Mouse (Mus musculus) liver, adult (tissue): ENCODE data around the gene Gm26741.

Experiments used
- GATA4 ChIP-seq: IDR thresholded peaks from 2 replicates; pipeline ENCODE4 v1.6.1; 2014; ENCODE audit warnings: mild to moderate bottlenecking, low read length; ENCODE audit not compliant: insufficient replicate concordance

The Gm26741 gene

DNA sequence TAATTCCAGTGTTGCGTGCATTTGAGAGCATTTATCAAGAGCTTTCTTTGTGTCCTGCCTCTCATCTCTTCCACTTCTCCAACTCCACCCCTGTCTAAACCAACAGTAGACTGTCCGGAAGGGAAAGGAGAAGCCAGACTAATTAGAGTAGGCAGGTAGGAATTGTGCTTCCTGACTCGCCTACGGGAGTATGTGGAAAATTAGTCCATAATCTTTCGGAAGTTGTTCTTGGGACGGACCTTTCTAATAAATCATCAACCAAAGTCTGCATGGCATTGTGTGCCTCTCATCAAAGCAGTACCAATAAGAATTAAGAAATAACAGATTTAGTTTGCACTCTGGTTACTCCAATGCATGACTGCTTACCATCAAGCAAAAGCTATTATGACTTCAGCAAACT lies 24.5 kb downstream of the Gm26741 start:
- no peak for TF ChIP-seq GATA4

DNA sequence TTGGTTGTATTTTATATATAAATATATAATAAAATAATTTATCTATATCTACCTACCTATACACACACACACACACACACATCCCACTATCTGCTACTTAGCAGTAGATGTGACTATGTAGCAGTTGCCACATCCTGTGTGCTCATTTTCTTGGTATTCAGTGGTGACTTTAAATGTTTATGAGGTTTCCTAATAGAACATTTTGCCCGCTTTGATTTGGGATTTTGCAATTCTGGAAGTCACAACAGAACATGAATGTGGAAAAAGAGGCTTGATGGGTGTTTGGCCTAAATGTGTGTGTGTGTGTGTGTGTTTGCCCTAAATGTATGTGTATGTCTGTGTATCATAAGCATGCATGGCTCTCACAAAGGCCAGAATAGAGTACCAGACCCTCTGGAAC lies 25.0 kb downstream of the Gm26741 start:
- TF ChIP-seq GATA4: no peak

DNA sequence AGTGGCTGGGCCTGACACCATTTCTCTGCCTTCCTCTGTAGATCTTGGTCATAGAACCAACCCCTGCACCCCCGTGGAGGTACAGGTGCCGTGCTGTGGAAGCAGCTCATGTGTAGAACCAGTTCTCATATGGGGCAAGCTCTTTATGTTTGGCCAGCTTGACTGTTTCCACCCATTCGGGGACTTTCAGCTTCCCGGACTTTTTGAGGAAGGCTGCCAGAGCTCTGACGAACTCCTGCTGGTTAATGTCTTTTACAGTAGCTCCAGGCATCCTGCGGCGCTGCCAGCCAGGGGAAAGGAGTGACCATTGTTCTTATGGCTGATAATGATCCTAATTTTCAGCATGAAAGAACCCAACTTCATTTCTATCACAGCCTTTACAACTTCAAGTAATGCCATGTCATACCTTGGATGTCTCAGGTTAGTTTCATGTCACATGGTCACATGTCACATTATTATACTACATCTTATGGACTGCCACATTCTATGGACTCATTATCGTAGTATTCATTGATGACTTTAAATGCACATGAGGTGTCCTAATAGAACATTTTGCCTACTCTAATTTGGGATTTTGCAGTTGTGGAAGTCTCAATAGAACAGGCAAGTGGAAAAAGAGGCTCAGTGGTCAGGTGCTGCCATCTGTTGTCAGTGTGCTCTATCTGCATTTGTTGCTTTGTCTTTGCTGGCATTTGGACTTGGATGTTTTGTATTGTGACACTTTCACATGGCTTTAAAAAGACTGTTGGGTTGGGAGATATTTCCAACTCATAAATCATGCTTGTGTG lies 26.4 kb downstream of the Gm26741 start:
- TF ChIP-seq GATA4: no peak

DNA sequence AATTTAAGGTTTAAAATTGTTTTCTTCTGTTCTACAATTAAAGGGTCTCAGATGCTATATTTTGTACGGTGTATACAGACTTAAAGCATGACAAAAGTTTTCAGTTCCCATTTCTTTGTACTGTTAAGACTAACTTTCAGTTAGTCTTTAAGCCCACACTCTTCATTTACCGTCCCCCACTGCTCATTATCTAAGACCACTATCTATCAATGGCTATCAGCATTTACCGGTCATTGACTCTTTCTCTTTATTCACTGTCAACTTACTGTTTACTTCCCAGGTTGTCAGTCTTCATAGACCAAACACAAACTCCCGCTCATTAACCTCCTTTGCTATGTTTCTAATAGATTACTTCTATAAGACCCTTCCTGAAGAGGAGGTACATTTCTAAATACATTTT lies 28.6 kb downstream of the Gm26741 start:
- TF ChIP-seq GATA4: no peak

DNA sequence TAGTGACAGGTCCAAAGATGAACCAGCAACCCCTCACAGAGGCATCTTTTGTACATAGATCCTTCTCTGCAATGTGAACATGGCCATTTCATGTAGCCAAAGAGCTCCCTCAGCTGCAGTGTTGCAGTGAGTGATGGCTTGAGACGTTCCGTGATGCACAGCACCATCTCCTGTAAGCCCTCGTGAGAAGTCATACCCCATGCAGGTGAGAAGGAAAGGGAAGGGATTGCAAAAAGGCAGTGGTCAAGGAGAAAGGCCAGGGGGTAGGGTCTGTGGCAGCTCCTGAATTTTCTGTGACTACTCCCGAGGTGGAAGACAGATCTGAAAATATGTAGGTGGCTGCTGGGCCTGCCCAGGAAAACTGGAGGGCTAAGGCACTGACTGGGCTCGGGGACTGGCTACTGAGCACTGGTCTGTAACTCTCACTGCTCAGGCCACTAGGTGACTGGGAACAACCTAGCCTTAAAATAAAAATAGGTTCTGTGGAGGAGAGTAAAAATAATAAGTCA lies 30.4 kb downstream of the Gm26741 start, which contains the start of gene Nepn:
Gene Nepn (plus strand): TSS at position 51 of the 509 bp plus-strand sequence.
- TF ChIP-seq GATA4: no peak

DNA sequence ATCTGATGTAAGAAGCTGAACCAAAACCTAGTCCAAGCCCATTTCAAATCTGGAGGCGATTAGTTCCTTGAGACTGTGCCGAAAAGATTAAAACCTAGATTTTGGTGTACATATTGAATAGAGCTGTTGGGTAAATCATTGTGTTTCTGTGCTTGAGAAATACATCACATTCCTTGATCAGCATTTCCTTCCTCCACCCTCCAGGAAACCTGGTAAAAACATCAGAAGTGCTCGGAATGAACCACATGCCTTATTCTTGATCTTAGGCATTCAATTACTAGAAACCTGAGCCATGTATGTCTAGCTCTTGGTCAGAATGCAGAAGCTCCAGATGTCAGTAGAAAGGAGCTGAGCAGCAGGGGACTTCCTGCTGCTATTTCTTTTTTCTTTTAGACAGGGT lies 30.9 kb downstream of the Gm26741 start:
- TF ChIP-seq GATA4: no peak

DNA sequence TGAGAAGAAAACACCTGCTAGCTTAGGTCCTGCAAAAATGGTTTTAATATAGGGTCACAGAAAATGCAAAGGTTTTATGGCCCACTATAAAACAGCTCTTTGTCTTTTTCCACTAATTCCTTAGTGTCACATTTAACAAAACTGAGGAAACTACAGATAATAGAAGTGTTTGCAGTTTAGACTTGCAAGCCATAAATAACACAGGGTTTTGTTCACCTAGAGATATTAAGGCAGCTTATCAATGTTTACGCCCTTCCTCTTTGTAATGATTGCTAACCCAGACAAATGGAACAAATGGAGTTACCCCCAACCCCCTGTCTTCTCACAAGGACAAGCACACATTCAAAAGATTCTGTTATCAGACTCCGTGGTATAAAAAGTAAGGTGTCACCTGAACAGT lies 32.6 kb downstream of the Gm26741 start:
- TF ChIP-seq GATA4: no peak

DNA sequence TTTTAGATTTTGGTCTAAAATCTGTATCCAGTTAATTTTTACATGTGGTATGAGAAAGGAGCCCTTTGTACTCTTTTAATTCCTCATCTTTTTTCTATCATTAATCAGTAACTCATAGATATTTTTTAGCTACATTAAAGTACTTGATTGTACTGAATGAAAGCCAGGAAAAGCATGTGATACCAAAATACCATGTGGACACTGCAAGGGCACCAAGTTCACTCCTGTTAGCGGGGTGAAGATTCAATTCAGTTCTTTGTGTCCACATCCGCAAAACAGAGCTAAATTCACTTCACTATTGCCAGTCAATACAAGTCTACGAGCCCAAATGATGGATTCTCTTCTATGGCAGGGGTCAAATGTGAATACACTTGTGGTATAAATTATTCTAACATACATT lies 38.1 kb downstream of the Gm26741 start:
- no peak for TF ChIP-seq GATA4

DNA sequence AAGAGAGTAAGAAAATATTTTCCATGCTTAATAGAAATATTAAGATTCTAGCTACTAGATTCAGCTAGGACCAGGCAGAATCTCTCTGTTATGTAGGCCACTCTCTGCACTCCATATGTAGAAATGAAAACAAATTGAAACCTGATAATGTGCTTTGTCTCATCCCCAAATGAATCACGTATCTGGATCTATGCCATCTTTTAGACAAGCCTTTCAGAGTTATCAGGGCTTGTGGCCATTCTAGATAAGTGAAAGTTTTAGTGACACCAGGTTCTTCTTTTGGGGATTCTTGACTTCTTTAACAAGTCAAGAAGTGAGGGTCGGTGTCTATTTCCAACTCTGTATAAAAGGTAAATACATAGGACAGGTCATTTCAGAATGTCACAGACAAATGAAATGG lies 40.1 kb downstream of the Gm26741 start:
- no peak for TF ChIP-seq GATA4

DNA sequence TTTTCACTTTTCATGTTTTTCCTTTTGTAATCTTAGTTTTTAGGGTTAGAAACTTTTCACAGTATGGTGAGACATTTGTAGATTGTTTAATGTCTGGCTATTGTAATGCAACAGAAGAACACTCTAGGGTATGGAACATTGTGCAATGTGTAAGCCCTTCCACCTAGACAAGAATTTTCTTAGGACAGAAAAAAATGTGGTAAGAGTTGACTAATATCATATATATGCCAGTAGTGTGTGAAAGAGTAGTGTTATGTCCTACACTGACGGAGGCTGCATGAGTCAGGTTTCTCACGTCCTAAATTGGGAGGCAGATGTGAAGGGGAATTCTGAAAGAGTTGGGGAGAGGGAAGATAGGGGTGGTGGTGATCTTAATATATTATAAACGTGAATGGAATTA lies 41.2 kb downstream of the Gm26741 start:
- no peak for TF ChIP-seq GATA4

DNA sequence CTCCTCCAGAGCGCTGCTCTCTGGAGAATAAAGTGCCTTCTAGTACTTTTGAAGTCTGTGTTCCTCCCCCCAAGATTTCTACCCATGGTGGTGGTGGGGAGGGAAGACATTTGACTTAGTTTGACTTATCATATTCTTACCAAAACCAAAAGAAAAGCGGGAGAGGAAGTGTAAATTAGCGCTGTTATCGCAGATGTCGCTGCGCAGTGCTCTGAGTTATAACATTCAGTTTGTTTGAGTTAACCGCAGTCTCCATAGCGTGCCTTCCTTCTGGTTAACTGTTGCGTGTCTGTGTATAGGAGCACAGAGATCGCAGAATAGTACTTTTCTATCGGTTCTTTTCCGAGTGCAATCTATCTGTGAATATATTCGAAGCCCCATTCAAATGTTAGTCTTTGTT lies 46.6 kb downstream of the Gm26741 start:
- TF ChIP-seq GATA4: no peak

DNA sequence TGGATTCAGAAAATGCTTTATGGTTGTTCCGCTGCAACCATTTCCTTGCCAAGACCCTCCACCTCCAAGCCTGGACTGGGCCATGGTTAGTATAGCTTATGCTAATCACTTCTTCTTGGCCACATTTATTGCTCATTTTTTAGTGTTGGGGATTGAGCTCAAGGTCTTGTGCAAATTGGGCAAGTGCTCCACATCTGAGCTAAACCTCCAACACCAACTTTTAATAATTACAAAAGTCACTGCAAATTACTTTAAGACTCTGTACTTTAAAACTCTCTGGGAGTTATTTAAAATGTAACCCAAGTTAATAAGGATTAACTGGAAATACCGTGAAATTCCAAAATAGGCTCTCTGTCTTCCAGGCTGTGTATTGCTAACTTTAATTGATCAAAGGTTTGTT lies 49.0 kb downstream of the Gm26741 start:
- TF ChIP-seq GATA4: no peak
